Mouse (Mus musculus) liver, embryonic 14.5 days (tissue): ENCODE measurements around the gene Apold1. TPM values are rescaled to one million over a fixed set of nuclear protein-coding genes. Genes with fewer than 3 reads are reported as not detected.

Source experiments
- ATAC-seq: fragments of 200-750 bp; cut with Nextera tagmentation; 2 replicates; pipeline ENCODE4 v1.8.0; 2017; ENCODE audit warnings: moderate number of reproducible peaks, mild to moderate bottlenecking, moderate library complexity; ENCODE audit not compliant: insufficient read depth
- DNase-seq, 3 experiments: peaks; one replicate each; pipeline ENCODE4 v3.0.0-alpha.2; 2012 to 2013; ENCODE audit warnings: low read depth in 3 of 3, low spot score in 3 of 3
- H3K27ac ChIP-seq: fragments of 300-500 bp; sonication (generic); 2 replicates; pipeline ENCODE4 v1.5.1; 2014; ENCODE audit warnings: moderate library complexity, mild to moderate bottlenecking, control low read depth, inconsistent platforms
- H3K27me3 ChIP-seq: fragments of 300-500 bp; sonication (generic); 2 replicates; pipeline ENCODE4 v1.6.1; 2014; ENCODE audit warnings: mild to moderate bottlenecking, low read length, moderate library complexity; ENCODE audit not compliant: control insufficient read depth, insufficient read depth
- H3K36me3 ChIP-seq: fragments of 300-500 bp; sonication (generic); replicated peaks from 2 replicates; pipeline ENCODE4 v1.6.1; 2014; ENCODE audit warnings: low read depth; ENCODE audit not compliant: control insufficient read depth, insufficient read depth
- H3K4me1 ChIP-seq, 2 experiments: fragments of 200-500 bp in 1 of 2; fragments of 300-500 bp in 1 of 2; sonication (generic) in 1 of 2; replicated peaks; 2 replicates each; pipeline ENCODE4 v1.6.1; 2012 to 2014; ENCODE audit warnings: antibody characterized with exemption in 1 of 2, inconsistent platforms in 1 of 2, low read length in 1 of 2; ENCODE audit not compliant: control insufficient read depth in 2 of 2, insufficient read depth in 2 of 2
- H3K4me2 ChIP-seq: fragments of 300-500 bp; sonication (generic); 2 replicates; pipeline ENCODE4 v1.6.1; 2014; ENCODE audit warnings: low read depth, mild to moderate bottlenecking, control low read depth, moderate library complexity
- H3K4me3 ChIP-seq, 2 experiments: fragments of 200-500 bp in 1 of 2; fragments of 300-500 bp in 1 of 2; sonication (generic) in 1 of 2; 2 replicates each; pipeline ENCODE4 v1.5.1; 2012 to 2014; ENCODE audit warnings: low read depth in 2 of 2, low read length in 2 of 2, mild to moderate bottlenecking in 2 of 2, control low read depth in 1 of 2, inconsistent platforms in 1 of 2, moderate library complexity in 1 of 2; ENCODE audit not compliant: insufficient read depth in 1 of 2
- H3K9ac ChIP-seq: fragments of 300-500 bp; sonication (generic); replicated peaks from 2 replicates; pipeline ENCODE4 v1.6.1; 2014; ENCODE audit warnings: mild to moderate bottlenecking, control low read depth, moderate library complexity
- H3K9me3 ChIP-seq: fragments of 300-500 bp; sonication (generic); 2 replicates; pipeline ENCODE4 v1.6.1; 2016; ENCODE audit warnings: low read length, mixed read lengths; ENCODE audit not compliant: control insufficient read depth
- CTCF ChIP-seq: IDR thresholded peaks from 2 replicates; pipeline ENCODE4 v1.5.1; 2016; ENCODE audit warnings: antibody characterized with exemption, low read depth, control low read depth
- EP300 ChIP-seq: IDR thresholded peaks from 2 replicates; pipeline ENCODE4 v1.6.1; 2016; ENCODE audit warnings: antibody characterized with exemption, low read depth
- WGBS: fragments of 180-500 bp; shearing (Covaris S2); extraction: QIAGEN DNeasy Blood & Tissue Kit; methylation state at CpG from one replicate; pipeline ENCODE4 v1.1.7; 2014; ENCODE audit not compliant: insufficient replicate concordance; 5-methylcytosine and 5-hydroxymethylcytosine counted together
- polyA plus RNA-seq, 2 experiments: library from polyadenylated mRNA; depleted of rRNA in 1 of 2; stranded (reverse) in 1 of 2; unstranded in 1 of 2; fragments of >200 nt; fragmentation: Nextera tagmentation in 1 of 2; extraction: Ambion mirVana in 1 of 2; gene quantifications; 2 replicates each; pipeline versions ENCODE4 v1.2.1 to v1.2.3; 2012 to 2014

The Apold1 gene
- polyA plus RNA-seq, 2 experiments: 0.95 to 1.6 TPM

DNA sequence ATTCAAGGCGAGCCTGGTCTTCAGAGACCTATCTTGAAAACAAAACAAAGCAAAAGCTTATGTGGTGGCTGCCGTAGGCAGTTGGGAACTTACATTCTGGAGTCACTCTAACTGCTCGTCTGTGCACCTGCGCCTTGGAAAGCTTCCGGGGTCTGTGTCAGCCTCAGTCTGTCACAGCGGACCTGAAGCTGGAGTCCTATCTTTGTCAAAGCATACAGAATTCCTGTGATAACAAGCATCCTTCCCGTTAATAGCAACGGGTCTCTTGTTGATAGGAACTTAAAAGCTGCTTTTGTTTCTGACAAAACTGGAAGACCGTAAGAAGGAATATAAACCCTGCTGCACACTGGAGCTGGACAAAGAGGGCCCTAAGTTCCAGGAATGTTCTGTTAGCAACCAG, 6.9 kb downstream of the Apold1 start:
- no peak overlapping the region for H3K4me3 ChIP-seq
- H3K9me3 ChIP-seq: no peaks in the 10 kb centered on the region
- H3K27me3 ChIP-seq: no peaks in the 10 kb centered on the region
- H3K36me3 ChIP-seq: no peaks in the 10 kb centered on the region
- TF ChIP-seq CTCF (no peak), EP300 (no peak)
- ATAC-seq: no peak
- no peak overlapping the region for H3K27ac ChIP-seq
- 62% methylated on average over 9 of the region's 9 CpGs for WGBS
- no peak overlapping the region for H3K4me2 ChIP-seq
- no peak overlapping the region for H3K9ac ChIP-seq
- peaks cover 18 to 21% of the 10 kb centered on the region in 2 experiments for H3K4me1 ChIP-seq
- no peak for DNase-seq

DNA sequence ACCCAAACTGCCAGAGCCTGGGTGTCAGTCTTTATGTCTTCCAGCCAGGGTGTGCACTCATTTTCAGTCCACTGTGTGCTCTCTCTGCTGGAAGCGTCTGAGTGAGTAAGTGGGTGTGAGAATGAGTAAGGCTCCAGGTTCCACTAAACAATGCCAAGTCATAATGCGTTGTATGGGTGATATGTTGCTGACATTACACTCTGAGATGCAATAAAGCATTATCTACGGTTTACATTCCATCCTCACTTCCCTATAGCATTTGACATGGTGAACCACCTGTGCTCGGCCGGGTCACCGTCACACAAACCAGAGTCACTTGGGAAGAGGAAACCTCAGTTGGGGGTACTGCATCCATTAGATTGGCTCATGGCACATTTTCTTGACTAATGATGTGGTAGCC, 9.2 kb downstream of the Apold1 start:
- Histone ChIP-seq H3K4me3 (no peak overlapping the region), H3K36me3 (no peaks in the 10 kb centered on the region), H3K27ac (no peak overlapping the region), H3K4me1 (peaks cover 6 to 7% of the 10 kb centered on the region in 2 experiments), H3K9ac (no peak overlapping the region), H3K4me2 (no peak overlapping the region), H3K27me3 (no peaks in the 10 kb centered on the region), H3K9me3 (no peaks in the 10 kb centered on the region)
- no peak for TF ChIP-seq EP300
- no peak for TF ChIP-seq CTCF
- 65% methylated on average over 6 of the region's 6 CpGs for WGBS
- no peak for DNase-seq
- ATAC-seq: no peak

DNA sequence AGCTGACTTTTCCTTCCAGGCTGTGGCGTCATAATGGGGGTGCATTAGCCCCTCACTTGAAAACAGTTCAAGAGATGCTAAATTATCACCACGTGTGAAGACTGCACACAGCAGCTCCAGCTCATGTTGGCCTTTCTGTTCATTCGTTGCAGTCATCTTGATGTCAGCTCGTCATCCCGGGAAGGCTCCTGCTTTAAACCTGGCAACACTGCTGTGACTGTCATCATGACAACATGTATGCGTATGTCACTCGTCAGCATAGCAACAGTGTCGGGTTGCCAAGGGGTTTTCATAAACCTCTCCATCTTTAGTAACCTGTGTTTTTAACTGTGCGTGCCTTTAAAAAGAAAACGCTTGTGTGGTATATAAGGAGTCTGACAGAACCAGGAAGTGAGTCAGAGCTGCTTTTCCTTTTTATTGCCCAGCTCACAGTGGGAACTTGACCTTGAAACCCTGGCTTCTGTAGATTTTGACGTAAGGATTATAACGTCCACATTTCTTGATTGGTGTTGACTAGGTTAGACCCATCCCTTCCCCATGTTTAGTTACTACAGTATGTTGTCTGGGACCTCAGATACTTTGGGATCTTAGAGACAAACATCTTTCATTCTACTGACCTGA, 12.6 kb downstream of the Apold1 start:
- no peaks in the 10 kb centered on the region for H3K9me3 ChIP-seq
- DNase-seq (no peak), ATAC-seq (no peak)
- no peak overlapping the region for H3K27ac ChIP-seq
- no peaks in the 10 kb centered on the region for H3K27me3 ChIP-seq
- H3K9ac ChIP-seq: no peak overlapping the region
- WGBS: 55% methylated on average over 12 of the region's 12 CpGs
- H3K4me1 ChIP-seq: no peaks in the 10 kb centered on the region; a peak in 1 of 4 replicates
- H3K36me3 ChIP-seq: no peaks in the 10 kb centered on the region
- no peak overlapping the region for H3K4me2 ChIP-seq
- H3K4me3 ChIP-seq: no peak overlapping the region
- TF ChIP-seq EP300: no peak
- no peak for TF ChIP-seq CTCF

DNA sequence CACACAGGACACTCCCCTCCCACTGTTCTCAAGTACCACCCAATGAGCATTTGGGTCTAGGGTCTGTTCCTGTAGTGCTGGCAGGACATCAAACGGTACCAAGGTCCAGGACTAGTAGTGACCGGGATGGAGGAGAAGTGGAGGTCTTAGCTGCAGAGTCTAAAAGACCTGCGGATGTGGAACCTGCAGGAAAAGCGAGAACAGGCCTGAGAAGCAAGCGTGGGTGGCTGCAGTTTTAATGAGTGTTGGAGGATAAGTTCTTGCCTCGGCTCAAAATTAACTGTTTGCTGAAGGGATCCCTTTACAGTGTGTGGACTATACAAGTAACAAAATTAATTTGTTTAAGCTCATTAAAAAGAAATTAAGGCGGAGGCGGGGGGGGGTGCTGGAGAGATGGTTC, 13.5 kb downstream of the Apold1 start:
- Histone ChIP-seq H3K36me3 (no peaks in the 10 kb centered on the region), H3K4me3 (no peak overlapping the region), H3K27me3 (no peaks in the 10 kb centered on the region), H3K4me2 (no peak overlapping the region), H3K9me3 (no peaks in the 10 kb centered on the region), H3K4me1 (no peaks in the 10 kb centered on the region; a peak in 1 of 4 replicates), H3K9ac (no peak overlapping the region), H3K27ac (no peak overlapping the region)
- DNase-seq (no peak), ATAC-seq (no peak)
- TF ChIP-seq EP300 (no peak), CTCF (no peak)
- WGBS: 77% methylated on average over 8 of the region's 8 CpGs

DNA sequence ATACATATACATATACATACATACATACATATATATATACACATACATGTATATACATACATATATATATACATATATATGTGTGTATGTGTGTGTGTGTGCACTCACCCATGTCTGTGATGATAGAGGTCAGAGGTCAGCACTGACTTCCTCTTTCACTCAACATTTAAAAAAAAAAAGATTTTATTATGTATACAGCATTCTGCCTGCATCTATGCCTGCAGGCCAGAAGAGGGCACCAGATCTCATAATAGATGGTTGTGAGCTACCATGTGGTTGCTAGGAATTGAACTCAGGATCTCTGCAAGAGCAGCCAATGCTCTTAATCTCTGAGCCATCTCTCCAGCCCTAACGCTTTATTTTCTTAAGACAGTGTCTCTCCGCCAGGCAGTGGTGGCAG, 15.4 kb downstream of the Apold1 start:
- ATAC-seq (no peak), DNase-seq (no peak)
- no peaks in the 10 kb centered on the region for H3K9me3 ChIP-seq
- no peak overlapping the region for H3K4me3 ChIP-seq
- no peaks in the 10 kb centered on the region for H3K27me3 ChIP-seq
- H3K36me3 ChIP-seq: no peaks in the 10 kb centered on the region
- H3K27ac ChIP-seq: no peak overlapping the region
- no peak overlapping the region for H3K9ac ChIP-seq
- H3K4me1 ChIP-seq: no peaks in the 10 kb centered on the region; a peak in 1 of 4 replicates
- peak; percentile 66 for TF ChIP-seq CTCF
- TF ChIP-seq EP300: no peak
- 67% methylated on average over 2 of the region's 2 CpGs for WGBS
- H3K4me2 ChIP-seq: no peak overlapping the region
